Mouse (Mus musculus) midbrain, postnatal 0 days (tissue): ENCODE results near the gene Mybpc3. TPM values are rescaled to one million over a fixed set of nuclear protein-coding genes. Genes with fewer than 3 reads are reported as not detected.
A peak's percentile ranks its signal among the peaks of the same experiment; 100 is the strongest.

Experiments
- ATAC-seq: fragments of 200-750 bp; cut with Nextera tagmentation; 2 replicates; pipeline ENCODE4 v1.8.0; 2017; ENCODE audit warnings: moderate number of reproducible peaks, mild to moderate bottlenecking, moderate TSS enrichment, moderate library complexity; ENCODE audit not compliant: low FRiP score
- DNase-seq: peaks from one replicate; pipeline ENCODE4 v3.0.0-alpha.2; 2015; ENCODE audit warnings: low spot score
- H3K27ac ChIP-seq: fragments of 300-500 bp; sonication (generic); 2 replicates; pipeline ENCODE4 v1.5.1; 2014; ENCODE audit warnings: low read depth, mild to moderate bottlenecking, low read length, mixed read lengths
- H3K27me3 ChIP-seq: fragments of 300-500 bp; sonication (generic); 2 replicates; pipeline ENCODE4 v1.6.1; 2014; ENCODE audit warnings: low read length, control low read depth, mixed read lengths; ENCODE audit not compliant: insufficient read depth
- H3K36me3 ChIP-seq: fragments of 300-500 bp; sonication (generic); 2 replicates; pipeline ENCODE4 v1.6.1; 2014; ENCODE audit warnings: low read length, control low read depth, mixed read lengths; ENCODE audit not compliant: insufficient read depth
- H3K4me1 ChIP-seq: fragments of 300-500 bp; sonication (generic); 2 replicates; pipeline ENCODE4 v1.6.1; 2014; ENCODE audit warnings: mild to moderate bottlenecking, control low read depth, antibody characterized with exemption, low read length, mixed read lengths; ENCODE audit not compliant: insufficient read depth
- H3K4me2 ChIP-seq: fragments of 300-500 bp; sonication (generic); 2 replicates; pipeline ENCODE4 v1.6.1; 2014; ENCODE audit warnings: low read depth, mild to moderate bottlenecking, low read length, mixed read lengths; ENCODE audit not compliant: poor library complexity, severe bottlenecking
- H3K4me3 ChIP-seq: fragments of 300-500 bp; sonication (generic); 2 replicates; pipeline ENCODE4 v1.5.1; 2014; ENCODE audit warnings: low read depth, mild to moderate bottlenecking, low read length, moderate library complexity
- H3K9ac ChIP-seq: fragments of 300-500 bp; sonication (generic); replicated peaks from 2 replicates; pipeline ENCODE4 v1.6.1; 2014; ENCODE audit warnings: mild to moderate bottlenecking, low read length, moderate library complexity, mixed read lengths; ENCODE audit not compliant: poor library complexity, severe bottlenecking
- H3K9me3 ChIP-seq: fragments of 300-500 bp; sonication (generic); 2 replicates; pipeline ENCODE4 v1.6.1; 2016; ENCODE audit warnings: low read length, control low read depth
- CTCF ChIP-seq: IDR thresholded peaks from 2 replicates; pipeline ENCODE4 v1.5.1; 2016; ENCODE audit warnings: antibody characterized with exemption, mild to moderate bottlenecking
- WGBS: fragments of 180-500 bp; shearing (Covaris S2); extraction: QIAGEN DNeasy Blood & Tissue Kit; methylation state at CpG from one replicate; pipeline ENCODE4 v1.1.7; 2014; 5-methylcytosine and 5-hydroxymethylcytosine counted together
- polyA plus RNA-seq: library from polyadenylated mRNA; unstranded; fragments of >200 nt; fragmentation: Nextera tagmentation; extraction: Ambion mirVana; gene quantifications from 2 replicates; pipeline ENCODE4 v1.2.1, GENCODE M21; 2015
- total RNA-seq: library from RNA; depleted of rRNA; stranded (reverse); fragments of >200 nt; gene quantifications from 2 replicates; pipeline ENCODE4 v1.2.3, GENCODE M21; 2014; rRNA removed

The Mybpc3 gene
- total and polyA plus RNA-seq, 2 experiments from 2014 or later = not detected

- Histone ChIP-seq H3K4me2 (peak overlapping the region; percentile 77), H3K27me3 (no peaks in the 10 kb centered on the region), H3K4me1 (peaks cover 13% of the 10 kb centered on the region), H3K4me3 (peak overlapping the region; percentile 93), H3K36me3 (peaks cover 9% of the 10 kb centered on the region; the same call in 1 of the 2 replicates), H3K9me3 (no peaks in the 10 kb centered on the region), H3K27ac (peak overlapping the region; percentile 93), H3K9ac (peak overlapping the region; percentile 85)
- no peak for TF ChIP-seq CTCF
- ATAC-seq (peak; percentile 95), DNase-seq (peak; percentile 92)
- under 1% methylated on average over 66 of the region's 81 CpGs for WGBS
Observed at GRCm38 (mm10) chr2:91182405-91183147, 64.6 kb downstream of the Mybpc3 start.

- ATAC-seq (peak; percentile 96), DNase-seq (peak; percentile 98)
- Histone ChIP-seq H3K9me3 (no peaks in the 10 kb centered on the region), H3K4me3 (peak overlapping the region; percentile 93), H3K27ac (peak overlapping the region; percentile 93), H3K36me3 (peaks cover 7% of the 10 kb centered on the region; the same call in 1 of the 2 replicates), H3K4me2 (peak overlapping the region; percentile 77), H3K9ac (peak overlapping the region; percentile 85), H3K27me3 (no peaks in the 10 kb centered on the region), H3K4me1 (peaks cover 13% of the 10 kb centered on the region)
- no peak for TF ChIP-seq CTCF
- 0% methylated on average over 9 of the region's 9 CpGs for WGBS
Observed at GRCm38 (mm10) chr2:91183148-91183513, 65.2 kb downstream of the Mybpc3 start.

GRCm38 (mm10) chr2:91183711-91184405 lies 65.9 kb downstream of the Mybpc3 start, which contains the start of gene Madd:
Madd (minus strand) TSS chr2:91183837.
- H3K4me1 ChIP-seq = peaks cover 13% of the 10 kb centered on the region
- H3K9me3 ChIP-seq = no peaks in the 10 kb centered on the region
- H3K27ac ChIP-seq = peak within 1 kb of the TSS; percentile 93
- DNase-seq (no peak), ATAC-seq (peak; percentile 11; the same call in 1 of the 2 replicates)
- H3K9ac ChIP-seq = peak within 1 kb of the TSS; percentile 85
- no peak for TF ChIP-seq CTCF
- H3K36me3 ChIP-seq = peaks cover 5% of the 10 kb centered on the region; the same call in 1 of the 2 replicates
- 62% methylated on average over 15 of the region's 15 CpGs for WGBS
- H3K27me3 ChIP-seq = no peaks in the 10 kb centered on the region
- peak within 1 kb of the TSS; percentile 93 for H3K4me3 ChIP-seq
- peak within 1 kb of the TSS; percentile 77 for H3K4me2 ChIP-seq

Other genes with a start within 250 kb of the Mybpc3 start
- 488 and 629 TPM in 2 replicates for gene C1qtnf4, start 232.3 kb upstream of the Mybpc3 start, total RNA-seq
- 245 and 271 TPM in 2 replicates for gene C1qtnf4, start 232.3 kb upstream of the Mybpc3 start, polyA plus RNA-seq
- gene Kbtbd4, start 213.4 kb upstream of the Mybpc3 start, total RNA-seq = 47.7 and 50.5 TPM in 2 replicates
- gene Kbtbd4, start 213.4 kb upstream of the Mybpc3 start, polyA plus RNA-seq = 60.0 and 60.4 TPM in 2 replicates
- gene Ndufs3, start 213.3 kb upstream of the Mybpc3 start, total RNA-seq = 158 and 196 TPM in 2 replicates
- 251 and 258 TPM in 2 replicates for gene Ndufs3, start 213.3 kb upstream of the Mybpc3 start, polyA plus RNA-seq
- gene Celf1, start 177.8 kb upstream of the Mybpc3 start, total RNA-seq = 82.5 and 85.4 TPM in 2 replicates
- 62.9 and 69.5 TPM in 2 replicates for gene Celf1, start 177.8 kb upstream of the Mybpc3 start, polyA plus RNA-seq
- gene Rapsn, start 82.5 kb upstream of the Mybpc3 start, total RNA-seq = 1.7 and 2.4 TPM in 2 replicates
- 0.97 and 1.2 TPM in 2 replicates for gene Rapsn, start 82.5 kb upstream of the Mybpc3 start, polyA plus RNA-seq
- 166 and 183 TPM in 2 replicates for gene Psmc3, start 64.1 kb upstream of the Mybpc3 start, total RNA-seq
- 245 and 253 TPM in 2 replicates for gene Psmc3, start 64.1 kb upstream of the Mybpc3 start, polyA plus RNA-seq
- gene Slc39a13, start 47.7 kb upstream of the Mybpc3 start, total RNA-seq = 34.1 and 40.3 TPM in 2 replicates
- 22.7 and 26.3 TPM in 2 replicates for gene Slc39a13, start 47.7 kb upstream of the Mybpc3 start, polyA plus RNA-seq
- gene Spi1, start 35.8 kb upstream of the Mybpc3 start, total RNA-seq = 4.4 and 10.0 TPM in 2 replicates
- gene Spi1, start 35.8 kb upstream of the Mybpc3 start, polyA plus RNA-seq = 4.0 and 4.2 TPM in 2 replicates
- 74.8 and 87.1 TPM in 2 replicates for gene Madd, start 65.7 kb downstream of the Mybpc3 start, total RNA-seq
- gene Madd, start 65.7 kb downstream of the Mybpc3 start, polyA plus RNA-seq = 36.9 and 39.8 TPM in 2 replicates
- 0.82 and 3.8 TPM in 2 replicates for gene Nr1h3, start 84.7 kb downstream of the Mybpc3 start, total RNA-seq
- 0.70 and 1.9 TPM in 2 replicates for gene Nr1h3, start 84.7 kb downstream of the Mybpc3 start, polyA plus RNA-seq
- gene Acp2, start 84.7 kb downstream of the Mybpc3 start, total RNA-seq = 44.7 and 45.2 TPM in 2 replicates
- gene Acp2, start 84.7 kb downstream of the Mybpc3 start, polyA plus RNA-seq = 35.1 and 36.4 TPM in 2 replicates
- gene Ddb2, start 118.8 kb downstream of the Mybpc3 start, total RNA-seq = 7.9 and 11.5 TPM in 2 replicates
- gene Ddb2, start 118.8 kb downstream of the Mybpc3 start, polyA plus RNA-seq = 13.4 and 14.2 TPM in 2 replicates
- 17.5 and 22.6 TPM in 2 replicates for gene Pacsin3, start 137.8 kb downstream of the Mybpc3 start, total RNA-seq
- gene Pacsin3, start 137.8 kb downstream of the Mybpc3 start, polyA plus RNA-seq = 17.7 and 18.7 TPM in 2 replicates
- 47.7 and 51.1 TPM in 2 replicates for gene Arfgap2, start 146.8 kb downstream of the Mybpc3 start, total RNA-seq
- gene Arfgap2, start 146.8 kb downstream of the Mybpc3 start, polyA plus RNA-seq = 53.0 and 56.8 TPM in 2 replicates